Comparison of ENCODE assay signal across 8 mouse cellular contexts in the genomic region with DNA sequence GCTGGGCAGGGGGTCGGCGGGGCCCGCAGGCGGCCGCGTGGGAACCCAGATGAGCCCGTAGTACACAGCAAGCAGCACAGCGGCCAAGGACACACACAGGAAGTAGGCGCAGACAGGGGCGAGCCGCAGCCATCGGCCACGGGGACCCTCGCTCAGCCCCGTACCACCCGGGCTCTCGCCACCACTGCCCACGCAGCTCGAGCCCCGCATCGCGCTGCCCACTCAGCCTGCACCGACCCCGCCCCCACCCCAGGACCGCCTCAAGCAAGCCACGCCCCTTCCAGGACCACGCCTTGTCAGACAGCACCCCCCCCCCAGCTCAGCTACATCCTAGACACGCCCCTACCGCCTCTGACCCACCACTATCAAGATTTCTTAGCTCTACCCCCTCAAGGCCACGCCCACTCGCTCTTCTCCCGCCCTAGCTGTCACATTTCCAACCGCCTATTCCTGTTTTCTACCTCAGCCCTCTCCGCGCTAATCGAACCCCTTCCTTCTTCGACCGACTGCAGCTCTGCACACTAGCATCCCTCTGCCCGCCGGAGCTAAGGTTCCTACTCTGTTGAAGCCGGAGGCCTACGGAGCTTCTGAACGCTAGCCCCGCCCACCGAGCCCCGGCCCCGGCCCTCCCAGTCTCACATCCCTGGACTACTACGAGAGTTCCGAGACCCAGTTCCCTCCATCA. TPM values are rescaled to one million over a fixed set of nuclear protein-coding genes. Genes with fewer than 3 reads are reported as not detected.
DNase-seq lines count a peak whose midpoint lies in the region; ATAC-seq lines count a peak whose summit lies in the region.

A gene (minus strand): TSS at position 537 of the 685 bp plus-strand sequence.

- under 1% methylated on average over 37 of the region's 49 CpGs for WGBS in embryonic facial prominence, embryonic 11.5 days
- WGBS in limb, embryonic 11.5 days, result 1% methylated on average over 34 of the region's 49 CpGs
- under 1% methylated on average over 41 of the region's 49 CpGs for WGBS in midbrain, embryonic 13.5 days

- H3K9me3 ChIP-seq in embryonic facial prominence, embryonic 11.5 days (replicated peaks; ENCODE audit: control insufficient read depth, low read length), result no peaks in the 10 kb centered on the region
- H3K9me3 ChIP-seq in limb, embryonic 11.5 days (ENCODE audit: control insufficient read depth, low read length), result no peaks in the 10 kb centered on the region
- no peaks in the 10 kb centered on the region for H3K9me3 ChIP-seq in midbrain, embryonic 13.5 days

- peak; percentile 80 for ATAC-seq in embryonic facial prominence, embryonic 11.5 days (replicated peaks; ENCODE audit: insufficient number of reproducible peaks, low FRiP score, low TSS enrichment, low read depth)
- peak; percentile 79 for ATAC-seq in granulocyte monocyte progenitor cell, adult 5-6 weeks (replicated peaks; ENCODE audit: poor library complexity, severe bottlenecking)
- peak; percentile 82 for ATAC-seq in limb, embryonic 11.5 days (ENCODE audit: insufficient number of reproducible peaks, low FRiP score, low TSS enrichment, low read depth)
- peak; percentile 89 for ATAC-seq in midbrain, embryonic 13.5 days

- no peaks in the 10 kb centered on the region for H3K27me3 ChIP-seq in embryonic facial prominence, embryonic 11.5 days (ENCODE audit: control insufficient read depth, insufficient read depth, low read length)
- H3K27me3 ChIP-seq in limb, embryonic 11.5 days (ENCODE audit: control insufficient read depth, insufficient read depth, low read length), result no peaks in the 10 kb centered on the region
- peaks cover 9% of the 10 kb centered on the region; the same call in 1 of the 2 replicates for H3K27me3 ChIP-seq in midbrain, embryonic 13.5 days

- peak within 1 kb of the TSS; percentile 75 for H3K4me3 ChIP-seq in embryonic facial prominence, embryonic 11.5 days (ENCODE audit: low read depth, low read length)
- H3K4me3 ChIP-seq in limb, embryonic 11.5 days (ENCODE audit: low read depth, low read length), result peak within 1 kb of the TSS; percentile 66
- H3K4me3 ChIP-seq in midbrain, embryonic 13.5 days (replicated peaks), result peak within 1 kb of the TSS; percentile 81

- peak; percentile 92 for DNase-seq in 3T3-L1 (ENCODE audit: low read depth, low spot score)
- peak; percentile 87 for DNase-seq in adrenal gland, postnatal 25 days
- peak; percentile 97 for DNase-seq in embryonic facial prominence, embryonic 11.5 days (ENCODE audit: low spot score)
- peak; percentile 89 for DNase-seq in kidney, adult 11 months
- peak; percentile 90 for DNase-seq in limb, embryonic 11.5 days (ENCODE audit: low spot score)
- peak; percentile 79 to 86 for DNase-seq in spleen, adult 18-20 months

- no peaks in the 10 kb centered on the region; the same call in none of the 2 replicates for H3K36me3 ChIP-seq in embryonic facial prominence, embryonic 11.5 days (replicated peaks; ENCODE audit: control insufficient read depth, insufficient read depth, low read depth, low read length)
- peaks cover 9% of the 10 kb centered on the region for H3K36me3 ChIP-seq in limb, embryonic 11.5 days (ENCODE audit: control insufficient read depth, insufficient read depth, low read length)
- H3K36me3 ChIP-seq in midbrain, embryonic 13.5 days, result peaks cover 33% of the 10 kb centered on the region

- peak within 1 kb of the TSS; percentile 97 for H3K4me2 ChIP-seq in embryonic facial prominence, embryonic 11.5 days (ENCODE audit: low read depth, low read length)
- H3K4me2 ChIP-seq in limb, embryonic 11.5 days (ENCODE audit: low read depth, severe bottlenecking), result peak within 1 kb of the TSS; percentile 98
- peak within 1 kb of the TSS; percentile 93 for H3K4me2 ChIP-seq in midbrain, embryonic 13.5 days (replicated peaks)

- peaks cover 8% of the 10 kb centered on the region for H3K4me1 ChIP-seq in embryonic facial prominence, embryonic 11.5 days (ENCODE audit: control insufficient read depth, insufficient read depth, low read length)
- peaks cover 14% of the 10 kb centered on the region for H3K4me1 ChIP-seq in limb, embryonic 11.5 days (ENCODE audit: control insufficient read depth, insufficient read depth, low read length)
- H3K4me1 ChIP-seq in midbrain, embryonic 13.5 days (replicated peaks), result peaks cover 29% of the 10 kb centered on the region

- H3K27ac ChIP-seq in embryonic facial prominence, embryonic 11.5 days (replicated peaks; ENCODE audit: low read depth, low read length), result peak within 1 kb of the TSS; percentile 82
- peak within 1 kb of the TSS; percentile 80 for H3K27ac ChIP-seq in limb, embryonic 11.5 days (replicated peaks; ENCODE audit: low read depth, low read length)
- H3K27ac ChIP-seq in midbrain, embryonic 13.5 days, result peak within 1 kb of the TSS; percentile 96

- H3K9ac ChIP-seq in embryonic facial prominence, embryonic 11.5 days (replicated peaks; ENCODE audit: low read length), result peak within 1 kb of the TSS; percentile 74
- peak within 1 kb of the TSS; percentile 61 for H3K9ac ChIP-seq in limb, embryonic 11.5 days (ENCODE audit: low read length)
- peak within 1 kb of the TSS; percentile 90 for H3K9ac ChIP-seq in midbrain, embryonic 13.5 days (replicated peaks)

RNA-seq across cellular contexts. Expression of the gene that starts here (rescaled TPM):
- 15.6 and 26.0 TPM in 2 replicates for total RNA-seq in adrenal gland, postnatal 25 days (2021)
- 9.3 TPM in 2 replicates for polyA plus RNA-seq in embryonic facial prominence, embryonic 11.5 days (2014; fragmentation: Nextera tagmentation; extraction: Ambion mirVana)
- total RNA-seq in granulocyte monocyte progenitor cell, adult 5-6 weeks (2014; fragmentation: Nextera tagmentation), result 13.6 and 14.6 TPM in 2 replicates
- 3.2 and 3.3 TPM in 2 replicates for total RNA-seq in granulocyte monocyte progenitor cell, adult 5-6 weeks (2017)
- 7.9 and 9.6 TPM in 2 replicates for polyA plus RNA-seq in limb, embryonic 11.5 days (2014; fragmentation: Nextera tagmentation; extraction: Ambion mirVana)
- polyA plus RNA-seq in midbrain, embryonic 13.5 days (2015; fragmentation: Nextera tagmentation; extraction: Ambion mirVana), result 22.3 and 27.3 TPM in 2 replicates

Comparison
In these comparisons a context has a peak if more than half of its experiments do, and no peak if none do; other contexts are left out.
1. Peak in every context shown above with its lines: DNase-seq, ATAC-seq, H3K4me3 ChIP-seq and H3K27ac ChIP-seq.